In the genomic region with DNA sequence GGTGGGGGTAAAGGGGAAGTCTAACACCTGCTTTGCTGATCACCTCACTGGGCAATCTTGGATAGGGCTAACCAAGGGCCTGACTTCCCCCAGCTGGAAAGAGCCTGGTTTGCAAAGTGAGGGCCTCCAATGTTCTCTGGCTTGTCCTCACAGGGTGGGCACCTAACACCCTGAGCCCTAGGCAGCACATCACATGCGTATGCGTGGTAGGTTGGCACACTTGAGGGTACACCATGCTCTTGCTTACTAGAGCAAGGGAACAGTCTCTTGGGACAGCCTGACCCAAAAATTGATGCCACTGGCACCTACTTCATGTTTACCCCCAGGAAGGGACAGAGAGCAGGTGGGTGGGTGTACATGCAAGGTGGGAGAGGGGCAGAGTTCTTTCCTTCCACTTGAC, we compare ENCODE assay signal across 9 mouse cellular contexts. TPM values are rescaled to one million over a fixed set of nuclear protein-coding genes. Genes with fewer than 3 reads are reported as not detected.
DNase-seq lines count a peak whose midpoint lies in the region; ATAC-seq lines count a peak whose summit lies in the region.
"Had no signal": no experiment of that assay in that cellular context is flagged by ENCODE, and none has a peak within 500 bp of the region (broad histone marks: within the 10 kb centered on the region; RNA-seq: fewer than 3 reads in every experiment).

No protein-coding gene starts in this region.

- WGBS in intestine, embryonic 15.5 days: 95% methylated on average over 2 of the region's 2 CpGs
- 85% methylated on average over 2 of the region's 2 CpGs for WGBS in intestine, embryonic 16.5 days
- 84% methylated on average over 2 of the region's 2 CpGs for WGBS in embryonic facial prominence, embryonic 12.5 days
- 81% methylated on average over 2 of the region's 2 CpGs for WGBS in hindbrain, embryonic 16.5 days
- 100% methylated on average over 2 of the region's 2 CpGs for WGBS in neural tube, embryonic 12.5 days

- H3K4me2 ChIP-seq in intestine, embryonic 15.5 days (replicated peaks): peak overlapping the region; percentile 98; the same call in 1 of the 2 replicates
- no peak overlapping the region for H3K4me2 ChIP-seq in intestine, embryonic 16.5 days (ENCODE audit: low read depth, low read length)
- peak overlapping the region; percentile 98; the same call in 1 of the 2 replicates for H3K4me2 ChIP-seq in embryonic facial prominence, embryonic 12.5 days (replicated peaks)
- H3K4me2 ChIP-seq in hindbrain, embryonic 16.5 days (ENCODE audit: low read length): peak overlapping the region; percentile 84
- H3K4me2 ChIP-seq in neural tube, embryonic 12.5 days (replicated peaks): peak overlapping the region; percentile 87

- H3K4me1 ChIP-seq in intestine, embryonic 15.5 days (replicated peaks): peaks cover 14% of the 10 kb centered on the region
- peaks cover 8% of the 10 kb centered on the region; the same call in 1 of the 2 replicates for H3K4me1 ChIP-seq in intestine, embryonic 16.5 days (ENCODE audit: control insufficient read depth, insufficient read depth, low read length)
- peaks cover 16% of the 10 kb centered on the region for H3K4me1 ChIP-seq in embryonic facial prominence, embryonic 12.5 days
- peaks cover 40% of the 10 kb centered on the region for H3K4me1 ChIP-seq in hindbrain, embryonic 16.5 days (ENCODE audit: control insufficient read depth, insufficient read depth, low read depth, low read length)
- peaks cover 27% of the 10 kb centered on the region for H3K4me1 ChIP-seq in neural tube, embryonic 12.5 days

- no peaks in the 10 kb centered on the region for H3K36me3 ChIP-seq in intestine, embryonic 15.5 days
- H3K36me3 ChIP-seq in intestine, embryonic 16.5 days (ENCODE audit: control insufficient read depth, insufficient read depth, low read length): no peaks in the 10 kb centered on the region
- H3K36me3 ChIP-seq in embryonic facial prominence, embryonic 12.5 days: no peaks in the 10 kb centered on the region
- H3K36me3 ChIP-seq in hindbrain, embryonic 16.5 days (ENCODE audit: control insufficient read depth, insufficient read depth, low read length): no peaks in the 10 kb centered on the region
- H3K36me3 ChIP-seq in neural tube, embryonic 12.5 days: no peaks in the 10 kb centered on the region

- no peaks in the 10 kb centered on the region for H3K9me3 ChIP-seq in intestine, embryonic 15.5 days
- no peaks in the 10 kb centered on the region for H3K9me3 ChIP-seq in intestine, embryonic 16.5 days (ENCODE audit: control insufficient read depth, low read length)
- H3K9me3 ChIP-seq in embryonic facial prominence, embryonic 12.5 days: no peaks in the 10 kb centered on the region
- H3K9me3 ChIP-seq in hindbrain, embryonic 16.5 days (ENCODE audit: control insufficient read depth, low read length): no peaks in the 10 kb centered on the region
- H3K9me3 ChIP-seq in neural tube, embryonic 12.5 days: no peaks in the 10 kb centered on the region

- H3K27ac ChIP-seq in intestine, embryonic 15.5 days: no peak overlapping the region
- H3K27ac ChIP-seq in intestine, embryonic 16.5 days (ENCODE audit: low read length): no peak overlapping the region
- H3K27ac ChIP-seq in embryonic facial prominence, embryonic 12.5 days: no peak overlapping the region
- H3K27ac ChIP-seq in hindbrain, embryonic 16.5 days (ENCODE audit: low read depth, low read length): no peak overlapping the region; the same call in 1 of the 2 replicates
- H3K27ac ChIP-seq in neural tube, embryonic 12.5 days: no peak overlapping the region

- no peak for DNase-seq in frontal cortex, adult 2 months (ENCODE audit: extremely low spot score in 1 of 2, low spot score in 1 of 2)
- DNase-seq in ovary, adult 18-20 months (ENCODE audit: low spot score): no peak
- DNase-seq: kidney, postnatal 25 days had no signal

- no peak overlapping the region for H3K4me3 ChIP-seq in intestine, embryonic 15.5 days (replicated peaks)
- H3K4me3 ChIP-seq in intestine, embryonic 16.5 days (ENCODE audit: low read length): no peak overlapping the region
- peak overlapping the region; percentile 57; the same call in 1 of the 2 replicates for H3K4me3 ChIP-seq in embryonic facial prominence, embryonic 12.5 days
- peak overlapping the region; percentile 79 for H3K4me3 ChIP-seq in hindbrain, embryonic 16.5 days (ENCODE audit: low read length)
- peak overlapping the region; percentile 70 for H3K4me3 ChIP-seq in neural tube, embryonic 12.5 days

- H3K27me3 ChIP-seq in intestine, embryonic 15.5 days (replicated peaks): peaks cover 31% of the 10 kb centered on the region
- H3K27me3 ChIP-seq in intestine, embryonic 16.5 days (replicated peaks; ENCODE audit: control insufficient read depth, insufficient read depth, low read length): peaks cover 15% of the 10 kb centered on the region
- peaks cover 49% of the 10 kb centered on the region for H3K27me3 ChIP-seq in embryonic facial prominence, embryonic 12.5 days
- H3K27me3 ChIP-seq in hindbrain, embryonic 16.5 days (replicated peaks; ENCODE audit: control insufficient read depth, insufficient read depth, low read length): no peaks in the 10 kb centered on the region
- H3K27me3 ChIP-seq in neural tube, embryonic 12.5 days (replicated peaks): peaks cover 30% of the 10 kb centered on the region

- H3K9ac ChIP-seq in intestine, embryonic 15.5 days: no peak overlapping the region
- H3K9ac ChIP-seq in intestine, embryonic 16.5 days (ENCODE audit: low read depth, low read length): no peak overlapping the region
- no peak overlapping the region for H3K9ac ChIP-seq in embryonic facial prominence, embryonic 12.5 days
- H3K9ac ChIP-seq in hindbrain, embryonic 16.5 days (ENCODE audit: low read depth, low read length): peak overlapping the region; percentile 89
- peak overlapping the region; percentile 84 for H3K9ac ChIP-seq in neural tube, embryonic 12.5 days

- no peak for ATAC-seq in intestine, embryonic 15.5 days
- ATAC-seq in intestine, embryonic 16.5 days: no peak
- ATAC-seq in embryonic facial prominence, embryonic 12.5 days (ENCODE audit: insufficient number of reproducible peaks, insufficient read depth, low FRiP score, low TSS enrichment): no peak
- no peak for ATAC-seq in hindbrain, embryonic 16.5 days
- no peak for ATAC-seq in neural tube, embryonic 12.5 days (ENCODE audit: low FRiP score, low read depth)
- ATAC-seq in activated CD4-positive, CD25-positive, alpha-beta regulatory T cell, adult 4 months: no peak

RNA-seq across cellular contexts. Expression of a gene that starts 2.0 kb away (rescaled TPM):
- 5.3 and 5.6 TPM in 2 replicates for polyA plus RNA-seq in intestine, embryonic 15.5 days (2015; fragmentation: Nextera tagmentation; extraction: Ambion mirVana)
- polyA plus RNA-seq in intestine, embryonic 16.5 days (2015; fragmentation: Nextera tagmentation; extraction: Ambion mirVana): 5.9 and 7.5 TPM in 2 replicates
- polyA plus RNA-seq in embryonic facial prominence, embryonic 12.5 days (2016; fragmentation: Nextera tagmentation; extraction: Ambion mirVana): 3.9 and 4.3 TPM in 2 replicates
- polyA plus RNA-seq in hindbrain, embryonic 16.5 days (2015; fragmentation: Nextera tagmentation; extraction: Ambion mirVana): 6.0 and 8.2 TPM in 2 replicates
- polyA plus RNA-seq in neural tube, embryonic 12.5 days (2016; fragmentation: Nextera tagmentation; extraction: Ambion mirVana): 10.1 and 13.0 TPM in 2 replicates
- polyA plus RNA-seq in activated CD4-positive, CD25-positive, alpha-beta regulatory T cell, adult 4 months (2017; shearing (Covaris generic)): not detected
- 45.0 and 47.0 TPM in 2 replicates for polyA plus RNA-seq in frontal cortex, adult 2 months (2012; rRNA removed)

RNA-seq across cellular contexts. Expression of a gene that starts 46.6 kb away (rescaled TPM):
- polyA plus RNA-seq in intestine, embryonic 15.5 days (2015; fragmentation: Nextera tagmentation; extraction: Ambion mirVana): 171 and 172 TPM in 2 replicates
- 119 and 141 TPM in 2 replicates for polyA plus RNA-seq in intestine, embryonic 16.5 days (2015; fragmentation: Nextera tagmentation; extraction: Ambion mirVana)
- 148 and 172 TPM in 2 replicates for polyA plus RNA-seq in embryonic facial prominence, embryonic 12.5 days (2016; fragmentation: Nextera tagmentation; extraction: Ambion mirVana)
- polyA plus RNA-seq in hindbrain, embryonic 16.5 days (2015; fragmentation: Nextera tagmentation; extraction: Ambion mirVana): 54.2 and 63.0 TPM in 2 replicates
- 105 and 111 TPM in 2 replicates for polyA plus RNA-seq in neural tube, embryonic 12.5 days (2016; fragmentation: Nextera tagmentation; extraction: Ambion mirVana)
- 10 to 100 TPM; 55.5 to 77.9 TPM for polyA plus RNA-seq in activated CD4-positive, CD25-positive, alpha-beta regulatory T cell, adult 4 months (2017; shearing (Covaris generic))
- 55.3 and 61.4 TPM in 2 replicates for polyA plus RNA-seq in frontal cortex, adult 2 months (2012; rRNA removed)

RNA-seq across cellular contexts. Expression of a gene that starts 52.4 kb away (rescaled TPM):
- polyA plus RNA-seq in intestine, embryonic 15.5 days (2015; fragmentation: Nextera tagmentation; extraction: Ambion mirVana): 11.5 and 14.4 TPM in 2 replicates
- polyA plus RNA-seq in intestine, embryonic 16.5 days (2015; fragmentation: Nextera tagmentation; extraction: Ambion mirVana): 19.2 and 21.2 TPM in 2 replicates
- 0.09 and 0.32 TPM in 2 replicates for polyA plus RNA-seq in embryonic facial prominence, embryonic 12.5 days (2016; fragmentation: Nextera tagmentation; extraction: Ambion mirVana)
- polyA plus RNA-seq in hindbrain, embryonic 16.5 days (2015; fragmentation: Nextera tagmentation; extraction: Ambion mirVana): not detected in 2 replicates
- polyA plus RNA-seq in neural tube, embryonic 12.5 days (2016; fragmentation: Nextera tagmentation; extraction: Ambion mirVana): not detected in 2 replicates
- polyA plus RNA-seq in activated CD4-positive, CD25-positive, alpha-beta regulatory T cell, adult 4 months (2017; shearing (Covaris generic)): not detected
- polyA plus RNA-seq in frontal cortex, adult 2 months (2012; rRNA removed): 0.15 and 0.22 TPM in 2 replicates

Comparison
In these comparisons a context has a peak if more than half of its experiments do, and no peak if none do; other contexts are left out.
1. H3K4me3 ChIP-seq: peak in embryonic facial prominence, embryonic 12.5 days (single experiment), hindbrain, embryonic 16.5 days (single experiment) and neural tube, embryonic 12.5 days (single experiment); none in intestine, embryonic 15.5 days (single experiment) and intestine, embryonic 16.5 days (single experiment).
2. H3K9ac ChIP-seq: peak in hindbrain, embryonic 16.5 days (single experiment) and neural tube, embryonic 12.5 days (single experiment); none in intestine, embryonic 15.5 days (single experiment), intestine, embryonic 16.5 days (single experiment) and embryonic facial prominence, embryonic 12.5 days (single experiment).